Mouse (Mus musculus): Measurements from ENCODE around the gene Pdcd1lg2. TPM values are rescaled to one million over a fixed set of nuclear protein-coding genes. Genes with fewer than 3 reads are reported as not detected.

The Pdcd1lg2 gene
- polyA plus RNA-seq, 1 experiment from 2014 or later, result 0.05 TPM

- no peak overlapping the region for H3K4me2 ChIP-seq (replicated peaks; ENCODE audit: low read depth)
- no peak for DNase-seq (ENCODE audit: low spot score)
- H3K4me1 ChIP-seq (replicated peaks; ENCODE audit: control insufficient read depth, insufficient read depth), result no peaks in the 10 kb centered on the region
- no peak overlapping the region for H3K9ac ChIP-seq (ENCODE audit: low read length)
- H3K4me3 ChIP-seq (ENCODE audit: low read depth, low read length), result no peak overlapping the region
- H3K36me3 ChIP-seq (ENCODE audit: control insufficient read depth, insufficient read depth, low read length), result no peaks in the 10 kb centered on the region
- H3K9me3 ChIP-seq (ENCODE audit: control insufficient read depth, low read length), result no peaks in the 10 kb centered on the region
- TF ChIP-seq CTCF (IDR thresholded peaks at IDR 0.05; ENCODE audit: low read depth) (no peak), EP300 (optimal IDR thresholded peaks at IDR 0.05) (no peak)
- no peaks in the 10 kb centered on the region for H3K27me3 ChIP-seq (ENCODE audit: control insufficient read depth, insufficient read depth, low read length)
- no peak overlapping the region for H3K27ac ChIP-seq (replicated peaks)
- 67% methylated on average over 12 of the region's 12 CpGs for WGBS
- no peak for ATAC-seq (ENCODE audit: low FRiP score, low TSS enrichment)
Measured at GRCm38 (mm10) chr19:29370112-29370511, 40.6 kb upstream of the Pdcd1lg2 start.

- TF ChIP-seq CTCF (IDR thresholded peaks at IDR 0.05; ENCODE audit: low read depth), result no peak
- TF ChIP-seq EP300 (optimal IDR thresholded peaks at IDR 0.05), result no peak
- no peaks in the 10 kb centered on the region for H3K4me1 ChIP-seq (replicated peaks; ENCODE audit: control insufficient read depth, insufficient read depth)
- no peaks in the 10 kb centered on the region; the same call in 1 of the 2 replicates for H3K36me3 ChIP-seq (ENCODE audit: control insufficient read depth, insufficient read depth, low read length)
- H3K27me3 ChIP-seq (ENCODE audit: control insufficient read depth, insufficient read depth, low read length), result no peaks in the 10 kb centered on the region
- no peaks in the 10 kb centered on the region for H3K9me3 ChIP-seq (ENCODE audit: control insufficient read depth, low read length)
- H3K27ac ChIP-seq (replicated peaks), result no peak overlapping the region
- 78% methylated on average over 7 of the region's 7 CpGs for WGBS
- ATAC-seq (ENCODE audit: low FRiP score, low TSS enrichment) (no peak), DNase-seq (ENCODE audit: low spot score) (no peak)
- no peak overlapping the region for H3K9ac ChIP-seq (ENCODE audit: low read length)
- no peak overlapping the region for H3K4me3 ChIP-seq (ENCODE audit: low read depth, low read length)
- no peak overlapping the region for H3K4me2 ChIP-seq (replicated peaks; ENCODE audit: low read depth)
Measured at GRCm38 (mm10) chr19:29370545-29371283, 40.0 kb upstream of the Pdcd1lg2 start.

- Histone ChIP-seq H3K27me3 (ENCODE audit: control insufficient read depth, insufficient read depth, low read length) (no peaks in the 10 kb centered on the region), H3K4me1 (replicated peaks; ENCODE audit: control insufficient read depth, insufficient read depth) (no peaks in the 10 kb centered on the region), H3K27ac (replicated peaks) (no peak overlapping the region), H3K9me3 (ENCODE audit: control insufficient read depth, low read length) (no peaks in the 10 kb centered on the region), H3K4me3 (ENCODE audit: low read depth, low read length) (peak overlapping the region; percentile 24), H3K36me3 (ENCODE audit: control insufficient read depth, insufficient read depth, low read length) (no peaks in the 10 kb centered on the region; the same call in 1 of the 2 replicates), H3K9ac (ENCODE audit: low read length) (no peak overlapping the region), H3K4me2 (replicated peaks; ENCODE audit: low read depth) (peak overlapping the region; percentile 46)
- 43% methylated on average over 18 of the region's 18 CpGs for WGBS
- no peak for DNase-seq (ENCODE audit: low spot score)
- TF ChIP-seq EP300 (optimal IDR thresholded peaks at IDR 0.05), result no peak
- ATAC-seq (ENCODE audit: low FRiP score, low TSS enrichment), result no peak
Measured at GRCm38 (mm10) chr19:29371284-29372081, 39.2 kb upstream of the Pdcd1lg2 start.

GRCm38 (mm10) chr19:29372138-29372537, 38.6 kb upstream of the Pdcd1lg2 start:
- 31% methylated on average over 4 of the region's 4 CpGs for WGBS
- Histone ChIP-seq H3K4me2 (replicated peaks; ENCODE audit: low read depth) (peak overlapping the region; percentile 46), H3K27ac (replicated peaks) (no peak overlapping the region), H3K4me3 (ENCODE audit: low read depth, low read length) (peak overlapping the region; percentile 24), H3K36me3 (ENCODE audit: control insufficient read depth, insufficient read depth, low read length) (no peaks in the 10 kb centered on the region; the same call in 1 of the 2 replicates), H3K4me1 (replicated peaks; ENCODE audit: control insufficient read depth, insufficient read depth) (no peaks in the 10 kb centered on the region), H3K27me3 (ENCODE audit: control insufficient read depth, insufficient read depth, low read length) (no peaks in the 10 kb centered on the region), H3K9me3 (ENCODE audit: control insufficient read depth, low read length) (no peaks in the 10 kb centered on the region), H3K9ac (ENCODE audit: low read length) (no peak overlapping the region)
- peak; percentile 16; the same call in 1 of the 2 replicates for ATAC-seq (ENCODE audit: low FRiP score, low TSS enrichment)
- no peak for DNase-seq (ENCODE audit: low spot score)
- TF ChIP-seq EP300 (optimal IDR thresholded peaks at IDR 0.05) (no peak), CTCF (IDR thresholded peaks at IDR 0.05; ENCODE audit: low read depth) (no peak)

GRCm38 (mm10) chr19:29372621-29373020, 38.1 kb upstream of the Pdcd1lg2 start:
- H3K9me3 ChIP-seq (ENCODE audit: control insufficient read depth, low read length), result no peaks in the 10 kb centered on the region
- H3K4me1 ChIP-seq (replicated peaks; ENCODE audit: control insufficient read depth, insufficient read depth), result no peaks in the 10 kb centered on the region
- H3K27me3 ChIP-seq (ENCODE audit: control insufficient read depth, insufficient read depth, low read length), result no peaks in the 10 kb centered on the region
- no peak overlapping the region for H3K4me3 ChIP-seq (ENCODE audit: low read depth, low read length)
- no peak overlapping the region for H3K27ac ChIP-seq (replicated peaks)
- DNase-seq (ENCODE audit: low spot score), result no peak
- H3K4me2 ChIP-seq (replicated peaks; ENCODE audit: low read depth), result no peak overlapping the region
- TF ChIP-seq CTCF (IDR thresholded peaks at IDR 0.05; ENCODE audit: low read depth) (no peak), EP300 (optimal IDR thresholded peaks at IDR 0.05) (no peak)
- H3K36me3 ChIP-seq (ENCODE audit: control insufficient read depth, insufficient read depth, low read length), result no peaks in the 10 kb centered on the region; the same call in 1 of the 2 replicates
- WGBS, result 83% methylated on average over 3 of the region's 3 CpGs
- H3K9ac ChIP-seq (ENCODE audit: low read length), result no peak overlapping the region
- no peak for ATAC-seq (ENCODE audit: low FRiP score, low TSS enrichment)

Measured in stomach, postnatal 0 days (tissue).